Mouse (Mus musculus) forebrain, embryonic 13.5 days (tissue): ENCODE data around the gene Uvrag. TPM values are rescaled to one million over a fixed set of nuclear protein-coding genes. Genes with fewer than 3 reads are reported as not detected.
A peak's percentile ranks its signal among the peaks of the same experiment; 100 is the strongest.

Source experiments
- ATAC-seq: fragments of 200-750 bp; cut with Nextera tagmentation; 2 replicates; pipeline ENCODE4 v1.8.0; 2017
- H3K27ac ChIP-seq: fragments of 300-500 bp; sonication (generic); 2 replicates; pipeline ENCODE4 v1.5.1; 2015; ENCODE audit warnings: inconsistent platforms, mild to moderate bottlenecking, moderate library complexity
- H3K27me3 ChIP-seq: fragments of 300-500 bp; sonication (generic); 2 replicates; pipeline ENCODE4 v1.6.1; 2015; ENCODE audit warnings: mild to moderate bottlenecking, inconsistent platforms
- H3K36me3 ChIP-seq: fragments of 300-500 bp; sonication (generic); 2 replicates; pipeline ENCODE4 v1.6.1; 2015; ENCODE audit warnings: mild to moderate bottlenecking, inconsistent platforms; ENCODE audit not compliant: poor library complexity, severe bottlenecking
- H3K4me1 ChIP-seq: fragments of 300-500 bp; sonication (generic); 2 replicates; pipeline ENCODE4 v1.6.1; 2015; ENCODE audit warnings: inconsistent platforms
- H3K4me2 ChIP-seq: fragments of 300-500 bp; sonication (generic); 2 replicates; pipeline ENCODE4 v1.6.1; 2015; ENCODE audit warnings: inconsistent platforms, mild to moderate bottlenecking, moderate library complexity
- H3K4me3 ChIP-seq: fragments of 300-500 bp; sonication (generic); 2 replicates; pipeline ENCODE4 v1.5.1; 2015; ENCODE audit warnings: mild to moderate bottlenecking, inconsistent platforms
- H3K9ac ChIP-seq: fragments of 300-500 bp; sonication (generic); 2 replicates; pipeline ENCODE4 v1.6.1; 2015; ENCODE audit warnings: mild to moderate bottlenecking, inconsistent platforms
- H3K9me3 ChIP-seq: fragments of 300-500 bp; sonication (generic); replicated peaks from 2 replicates; pipeline ENCODE4 v1.6.1; 2016; ENCODE audit warnings: inconsistent platforms
- WGBS: fragments of 180-500 bp; shearing (Covaris S2); methylation state at CpG from one replicate; pipeline ENCODE4 v1.1.7; 2015; 5-methylcytosine and 5-hydroxymethylcytosine counted together
- polyA plus RNA-seq: library from polyadenylated mRNA; unstranded; fragments of >200 nt; fragmentation: Nextera tagmentation; extraction: Ambion mirVana; gene quantifications from 2 replicates; pipeline ENCODE4 v1.2.1, GENCODE M21; 2015

Gene Uvrag
- polyA plus RNA-seq, 1 experiment from 2014 or later, result 13.6 TPM

DNA sequence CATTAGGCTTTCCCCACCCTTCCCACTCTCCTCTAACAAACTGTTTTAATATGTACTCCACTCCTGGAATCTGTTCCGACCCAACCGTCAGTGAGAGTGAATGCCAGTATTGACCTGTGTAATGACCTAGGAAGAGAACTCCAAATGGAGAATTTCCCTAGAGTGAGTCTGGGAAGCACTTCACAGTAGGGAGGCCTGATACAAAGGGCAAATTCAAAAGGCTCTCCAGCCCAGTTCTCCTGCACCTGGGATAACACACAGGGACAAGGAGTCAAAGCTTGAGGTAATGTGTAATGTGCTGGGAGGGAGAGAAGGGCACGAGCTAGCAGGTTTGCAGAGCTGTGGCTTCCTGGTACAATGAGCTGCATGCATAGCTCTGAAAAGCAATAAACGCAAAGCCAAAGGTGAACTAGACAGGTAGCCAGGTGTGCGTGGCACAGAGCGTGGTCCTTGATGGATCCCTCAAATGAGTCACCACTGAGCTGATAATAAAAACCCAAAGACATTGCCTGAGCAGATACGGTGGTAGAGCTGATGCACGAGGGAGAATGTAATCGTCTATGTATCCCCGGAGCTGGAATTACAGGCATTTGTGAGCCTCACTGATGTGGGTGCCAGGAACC, 213.9 kb downstream of the Uvrag start:
- Histone ChIP-seq H3K9me3 (no peaks in the 10 kb centered on the region), H3K4me3 (no peak overlapping the region), H3K27ac (no peak overlapping the region), H3K9ac (no peak overlapping the region), H3K4me1 (0 out of 2 replicates have a peak, but pooled peaks cover 6% of the 10 kb centered on the region), H3K27me3 (no peaks in the 10 kb centered on the region), H3K4me2 (no peak overlapping the region), H3K36me3 (no peaks in the 10 kb centered on the region)
- no peak for ATAC-seq
- WGBS, result 73% methylated on average over 10 of the region's 10 CpGs

- Histone ChIP-seq H3K4me2 (no peak overlapping the region), H3K4me3 (no peak overlapping the region), H3K27ac (peak overlapping the region; percentile 38), H3K27me3 (no peaks in the 10 kb centered on the region), H3K9me3 (no peaks in the 10 kb centered on the region), H3K9ac (no peak overlapping the region), H3K36me3 (no peaks in the 10 kb centered on the region), H3K4me1 (0 out of 2 replicates have a peak, but pooled peaks cover 6% of the 10 kb centered on the region)
- no peak for ATAC-seq
- 53% methylated on average over 18 of the region's 18 CpGs for WGBS
These were observed 216.5 kb downstream of the Uvrag start for GRCm38 (mm10) chr7:98924380-98924869.

- no peak overlapping the region for H3K4me2 ChIP-seq
- H3K9ac ChIP-seq, result no peak overlapping the region
- H3K4me1 ChIP-seq, result 0 out of 2 replicates have a peak, but pooled peaks cover 6% of the 10 kb centered on the region
- ATAC-seq, result no peak
- H3K4me3 ChIP-seq, result no peak overlapping the region
- 82% methylated on average over 5 of the region's 5 CpGs for WGBS
- H3K27me3 ChIP-seq, result no peaks in the 10 kb centered on the region
- H3K36me3 ChIP-seq, result no peaks in the 10 kb centered on the region
- no peak overlapping the region for H3K27ac ChIP-seq
- no peaks in the 10 kb centered on the region for H3K9me3 ChIP-seq
These were observed 218.0 kb downstream of the Uvrag start for GRCm38 (mm10) chr7:98922984-98923383.

DNA sequence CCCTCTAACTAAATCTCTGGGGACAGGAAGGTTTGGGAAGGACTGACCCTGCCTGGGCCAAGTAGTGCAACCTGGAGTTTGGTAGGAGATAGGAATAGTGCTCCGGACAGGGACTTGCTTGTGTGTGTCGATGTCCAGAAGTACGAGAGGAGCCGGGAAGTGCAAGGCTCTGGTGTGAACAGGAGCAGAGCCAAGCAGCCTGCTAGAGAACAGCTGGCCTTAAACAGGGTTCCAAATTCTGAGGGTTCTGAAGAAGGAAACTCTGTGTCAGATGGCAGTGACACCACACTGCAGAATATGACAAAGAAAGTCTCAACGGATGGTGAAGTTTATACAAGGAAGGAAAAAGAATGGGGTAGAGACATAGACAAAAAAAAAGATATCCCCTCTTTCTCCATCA, 223.5 kb downstream of the Uvrag start:
- Histone ChIP-seq H3K4me3 (no peak overlapping the region), H3K27me3 (no peaks in the 10 kb centered on the region), H3K4me2 (no peak overlapping the region), H3K27ac (no peak overlapping the region), H3K4me1 (0 out of 2 replicates have a peak, but pooled peaks cover 3% of the 10 kb centered on the region), H3K9me3 (no peaks in the 10 kb centered on the region), H3K36me3 (no peaks in the 10 kb centered on the region), H3K9ac (no peak overlapping the region)
- ATAC-seq, result no peak
- 95% methylated on average over 5 of the region's 5 CpGs for WGBS

DNA sequence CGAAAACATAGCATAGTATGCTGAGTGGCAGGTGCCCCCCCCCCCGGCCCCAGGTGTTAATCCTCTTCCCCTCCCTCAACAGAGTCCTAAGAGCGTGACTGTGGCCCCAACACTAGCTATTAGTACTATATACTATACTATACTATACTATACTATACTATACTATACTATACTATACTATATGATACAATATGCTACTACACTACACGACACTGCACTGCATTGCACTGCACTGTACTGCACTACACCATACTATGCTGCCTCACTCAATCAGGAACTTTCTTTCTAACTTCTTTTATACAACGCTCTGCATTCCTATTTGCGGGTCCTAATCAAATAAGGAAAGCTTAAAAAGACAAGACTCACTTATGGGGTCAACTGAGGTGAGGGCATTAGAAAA, 224.4 kb downstream of the Uvrag start:
- no peaks in the 10 kb centered on the region for H3K9me3 ChIP-seq
- no peak overlapping the region for H3K9ac ChIP-seq
- H3K27me3 ChIP-seq, result no peaks in the 10 kb centered on the region
- 90% methylated on average over 6 of the region's 6 CpGs for WGBS
- H3K36me3 ChIP-seq, result no peaks in the 10 kb centered on the region
- no peak overlapping the region for H3K4me2 ChIP-seq
- H3K27ac ChIP-seq, result no peak overlapping the region
- ATAC-seq, result no peak
- H3K4me3 ChIP-seq, result no peak overlapping the region
- 0 out of 2 replicates have a peak, but pooled peaks cover 3% of the 10 kb centered on the region for H3K4me1 ChIP-seq

GRCm38 (mm10) chr7:98912953-98913360, 228.0 kb downstream of the Uvrag start:
- H3K4me1 ChIP-seq, result 0 out of 2 replicates have a peak, but pooled peaks cover 3% of the 10 kb centered on the region
- H3K27ac ChIP-seq, result no peak overlapping the region
- no peaks in the 10 kb centered on the region for H3K9me3 ChIP-seq
- no peaks in the 10 kb centered on the region for H3K36me3 ChIP-seq
- ATAC-seq, result no peak
- no peaks in the 10 kb centered on the region for H3K27me3 ChIP-seq
- no peak overlapping the region for H3K4me2 ChIP-seq
- H3K9ac ChIP-seq, result no peak overlapping the region
- no peak overlapping the region for H3K4me3 ChIP-seq
- WGBS, result 68% methylated on average over 2 of the region's 2 CpGs

DNA sequence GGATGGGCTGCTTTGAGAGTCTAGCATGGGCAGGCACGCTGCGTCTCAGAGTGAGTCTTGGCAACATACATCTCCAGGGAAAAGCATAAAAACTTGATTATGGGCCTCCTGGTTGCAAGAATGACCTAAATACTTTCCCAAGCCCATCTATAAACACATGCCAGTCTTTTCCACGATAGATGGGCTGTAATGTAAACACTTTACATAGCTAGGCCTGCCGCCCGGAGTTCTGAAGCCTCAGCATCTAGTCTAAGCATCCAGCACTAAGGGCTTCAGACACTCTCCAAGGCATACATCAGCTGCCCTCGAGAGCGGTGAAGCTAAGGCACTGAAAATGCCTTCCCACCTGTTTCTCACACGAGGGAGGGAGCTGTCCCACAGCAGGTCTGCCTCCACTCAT, 229.7 kb downstream of the Uvrag start:
- Histone ChIP-seq H3K4me1 (0 out of 2 replicates have a peak, but pooled peaks cover 2% of the 10 kb centered on the region), H3K27ac (no peak overlapping the region), H3K36me3 (no peaks in the 10 kb centered on the region), H3K4me2 (no peak overlapping the region), H3K27me3 (no peaks in the 10 kb centered on the region), H3K9ac (no peak overlapping the region), H3K9me3 (no peaks in the 10 kb centered on the region), H3K4me3 (no peak overlapping the region)
- no peak for ATAC-seq
- 85% methylated on average over 8 of the region's 8 CpGs for WGBS

- no peaks in the 10 kb centered on the region for H3K4me1 ChIP-seq
- H3K36me3 ChIP-seq, result 0 out of 2 replicates have a peak, but pooled peaks cover 3% of the 10 kb centered on the region
- H3K4me3 ChIP-seq, result no peak overlapping the region
- no peak overlapping the region for H3K4me2 ChIP-seq
- H3K9me3 ChIP-seq, result no peaks in the 10 kb centered on the region
- ATAC-seq, result no peak
- no peaks in the 10 kb centered on the region for H3K27me3 ChIP-seq
- WGBS, result 87% methylated on average over 11 of the region's 11 CpGs
- H3K27ac ChIP-seq, result no peak overlapping the region
- H3K9ac ChIP-seq, result no peak overlapping the region
These were observed 230.2 kb downstream of the Uvrag start for GRCm38 (mm10) chr7:98910712-98911111.

- Histone ChIP-seq H3K27ac (no peak overlapping the region), H3K36me3 (0 out of 2 replicates have a peak, but pooled peaks cover 3% of the 10 kb centered on the region), H3K27me3 (no peaks in the 10 kb centered on the region), H3K4me2 (no peak overlapping the region), H3K9ac (no peak overlapping the region), H3K4me1 (no peaks in the 10 kb centered on the region), H3K9me3 (no peaks in the 10 kb centered on the region), H3K4me3 (no peak overlapping the region)
- ATAC-seq, result no peak
- 88% methylated on average over 11 of the region's 11 CpGs for WGBS
These were observed 230.8 kb downstream of the Uvrag start for GRCm38 (mm10) chr7:98910164-98910563.

DNA sequence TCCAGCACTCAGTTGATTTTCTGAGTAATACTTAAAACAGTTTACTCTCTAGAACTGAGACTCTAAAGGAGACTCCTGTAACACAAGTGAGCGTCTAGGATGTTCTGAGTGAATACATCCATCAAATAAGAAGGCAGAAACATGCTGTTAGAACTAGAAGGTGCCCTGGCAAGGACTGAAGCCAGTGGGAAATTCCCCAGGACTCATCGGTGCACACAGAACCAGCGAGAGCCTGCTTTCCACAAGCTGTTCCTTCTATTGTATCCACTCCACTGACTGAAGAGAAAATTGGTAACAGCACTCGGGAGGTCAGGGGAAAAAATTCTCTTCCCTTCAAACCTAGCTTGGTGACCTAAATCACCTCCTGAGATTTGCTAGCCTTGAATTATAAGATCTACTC, 233.5 kb downstream of the Uvrag start:
- no peak overlapping the region for H3K9ac ChIP-seq
- no peaks in the 10 kb centered on the region for H3K9me3 ChIP-seq

DNA sequence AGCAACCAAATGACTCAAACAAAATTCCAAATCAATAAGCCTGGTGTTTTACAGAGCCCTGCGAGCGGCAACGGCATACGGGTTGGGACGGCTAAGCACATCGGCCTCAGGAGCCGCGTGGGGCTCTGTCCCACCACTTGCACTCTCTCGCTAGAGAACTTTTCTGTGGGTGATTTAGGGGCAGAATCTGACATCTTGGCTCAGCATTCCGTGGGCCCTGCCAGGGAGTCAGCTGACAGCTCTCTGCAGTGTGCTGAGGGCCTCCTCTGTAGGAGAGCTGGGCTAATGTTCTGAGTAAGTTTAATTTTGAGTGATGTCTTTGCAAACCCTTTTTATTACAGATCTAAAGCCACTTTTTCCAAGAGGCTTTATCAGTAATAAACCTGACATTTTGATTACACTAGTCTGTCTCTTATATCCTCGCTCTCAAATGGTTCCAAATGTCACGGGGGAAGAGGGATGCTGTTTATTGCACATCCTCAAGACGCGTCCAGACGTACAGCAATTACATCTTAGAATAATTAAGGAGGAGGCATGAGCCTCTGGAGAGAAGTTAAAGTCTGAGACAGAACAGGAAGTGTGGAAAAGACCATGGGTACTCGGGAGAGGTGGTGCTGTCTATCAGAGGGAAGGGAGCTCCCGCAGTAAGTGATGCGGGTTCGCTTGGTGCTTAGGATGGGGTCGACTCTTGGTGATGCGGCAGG, 236.1 kb downstream of the Uvrag start:
- no peaks in the 10 kb centered on the region for H3K27me3 ChIP-seq
- no peak for ATAC-seq
- H3K36me3 ChIP-seq, result 0 out of 2 replicates have a peak, but pooled peaks cover 3% of the 10 kb centered on the region
- peaks cover 6% of the 10 kb centered on the region; the same call in 1 of the 2 replicates for H3K4me1 ChIP-seq
- H3K4me2 ChIP-seq, result no peak overlapping the region
- no peak overlapping the region for H3K9ac ChIP-seq
- H3K4me3 ChIP-seq, result no peak overlapping the region
- no peak overlapping the region for H3K27ac ChIP-seq
- H3K9me3 ChIP-seq, result no peaks in the 10 kb centered on the region
- WGBS, result 83% methylated on average over 21 of the region's 21 CpGs

More for the DNA sequence above, 233.5 kb downstream of the Uvrag start:
- no peak overlapping the region for H3K4me2 ChIP-seq
- peaks cover 6% of the 10 kb centered on the region; the same call in 1 of the 2 replicates for H3K4me1 ChIP-seq
- WGBS, result 76% methylated on average over 4 of the region's 4 CpGs
- 0 out of 2 replicates have a peak, but pooled peaks cover 3% of the 10 kb centered on the region for H3K36me3 ChIP-seq
- no peak overlapping the region for H3K27ac ChIP-seq
- H3K4me3 ChIP-seq, result no peak overlapping the region
- no peaks in the 10 kb centered on the region for H3K27me3 ChIP-seq
- ATAC-seq, result no peak

DNA sequence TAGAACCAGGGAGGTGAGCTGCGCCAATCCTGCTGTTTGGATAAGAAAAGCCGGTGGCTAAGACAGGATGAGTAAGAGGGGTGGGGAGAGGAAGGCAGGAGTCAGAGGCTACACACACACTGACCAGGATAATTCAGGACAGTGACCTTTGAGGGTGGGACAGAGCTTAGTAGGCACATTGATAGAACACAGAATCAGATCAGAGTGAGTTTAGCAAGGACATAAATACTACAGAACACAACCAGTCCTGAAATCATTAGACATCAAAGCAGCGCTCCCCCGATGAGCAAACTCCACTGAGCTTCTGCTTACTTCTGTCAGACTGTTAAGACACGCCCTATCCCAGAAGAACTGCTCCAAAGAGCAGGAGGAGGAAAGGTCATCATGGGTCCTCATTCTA, 237.1 kb downstream of the Uvrag start:
- H3K27ac ChIP-seq, result no peak overlapping the region
- no peak overlapping the region for H3K4me3 ChIP-seq
- H3K27me3 ChIP-seq, result no peaks in the 10 kb centered on the region
- WGBS, result 53% methylated on average over 5 of the region's 5 CpGs
- no peak for ATAC-seq
- 0 out of 2 replicates have a peak, but pooled peaks cover 3% of the 10 kb centered on the region for H3K36me3 ChIP-seq
- H3K4me2 ChIP-seq, result no peak overlapping the region
- peaks cover 6% of the 10 kb centered on the region; the same call in 1 of the 2 replicates for H3K4me1 ChIP-seq
- H3K9ac ChIP-seq, result no peak overlapping the region
- no peaks in the 10 kb centered on the region for H3K9me3 ChIP-seq
